Mouse (Mus musculus) myocyte (in vitro differentiated cells): ENCODE results near the gene Lrrc2. TPM values are rescaled to one million over a fixed set of nuclear protein-coding genes. Genes with fewer than 3 reads are reported as not detected.

Source experiments
- H3K27me3 ChIP-seq: one replicate; pipeline ENCODE4 v1.6.1; 2011; ENCODE audit not compliant: control insufficient read depth, insufficient read depth, insufficient read length
- H3K36me3 ChIP-seq: one replicate; pipeline ENCODE4 v1.6.1; 2011; ENCODE audit not compliant: control insufficient read depth, insufficient read depth
- H3K4me2 ChIP-seq: one replicate; pipeline ENCODE4 v1.6.1; 2011; ENCODE audit warnings: low read depth, control low read depth
- H3K4me3 ChIP-seq: one replicate; pipeline ENCODE4 v1.5.1; 2011; ENCODE audit warnings: mild to moderate bottlenecking, control low read depth, moderate library complexity
- H3K79me2 ChIP-seq: one replicate; pipeline ENCODE4 v1.6.1; 2011; ENCODE audit not compliant: control insufficient read depth, insufficient read depth
- H3ac ChIP-seq: one replicate; pipeline ENCODE4 v1.6.1; 2011; ENCODE audit not compliant: control insufficient read depth, insufficient read length
- CEBPB ChIP-seq: IDR thresholded peaks from 2 replicates; pipeline ENCODE4 v1.6.1; 2011; ENCODE audit warnings: mild to moderate bottlenecking, moderate library complexity; ENCODE audit not compliant: poor library complexity, insufficient read depth, severe bottlenecking
- E2F4 ChIP-seq: IDR thresholded peaks from one replicate; pipeline ENCODE4 v1.6.1; 2011; ENCODE audit warnings: mild to moderate bottlenecking, control low read depth, moderate library complexity; ENCODE audit not compliant: insufficient read depth
- MAX ChIP-seq: IDR thresholded peaks from one replicate; pipeline ENCODE4 v1.6.1; 2011; ENCODE audit warnings: low read depth, mild to moderate bottlenecking, control low read depth
- MYOD1 ChIP-seq, 3 experiments: IDR thresholded peaks; one replicate each; pipeline ENCODE4 v1.6.1; 2011; ENCODE audit warnings: control low read depth in 2 of 3, low read depth in 2 of 3, mild to moderate bottlenecking in 2 of 3, moderate library complexity in 1 of 3; ENCODE audit not compliant: insufficient read length in 2 of 3, control insufficient read depth in 1 of 3
- MYOG ChIP-seq, 3 experiments: IDR thresholded peaks; one replicate each; pipeline ENCODE4 v1.6.1; 2011; ENCODE audit warnings: control low read depth in 2 of 3, low read depth in 2 of 3, mild to moderate bottlenecking in 2 of 3; ENCODE audit not compliant: insufficient read length in 2 of 3, control insufficient read depth in 1 of 3, insufficient read depth in 1 of 3
- POLR2A ChIP-seq: IDR thresholded peaks from one replicate; pipeline ENCODE4 v1.6.1; 2011; ENCODE audit warnings: low read depth, mild to moderate bottlenecking, control low read depth, moderate library complexity; ENCODE audit not compliant: insufficient read length
- POLR2AphosphoS2 ChIP-seq: IDR thresholded peaks from one replicate; pipeline ENCODE4 v1.6.1; 2011; ENCODE audit warnings: low read depth, control low read depth; ENCODE audit not compliant: insufficient read length
- REST ChIP-seq: IDR thresholded peaks from one replicate; pipeline ENCODE4 v1.6.1; 2011; ENCODE audit warnings: mild to moderate bottlenecking, control low read depth, moderate library complexity; ENCODE audit not compliant: insufficient read depth, insufficient read length
- SRF ChIP-seq: IDR thresholded peaks from one replicate; pipeline ENCODE4 v1.6.1; 2011; ENCODE audit warnings: low read depth; ENCODE audit not compliant: control insufficient read depth, insufficient read length
- TCF12 ChIP-seq: IDR thresholded peaks from one replicate; pipeline ENCODE4 v1.6.1; 2011; ENCODE audit warnings: mild to moderate bottlenecking, control low read depth; ENCODE audit not compliant: poor library complexity, insufficient read depth, severe bottlenecking
- TCF3 ChIP-seq: IDR thresholded peaks from one replicate; pipeline ENCODE4 v1.6.1; 2011; ENCODE audit warnings: low read depth, control low read depth; ENCODE audit not compliant: insufficient read length
- USF1 ChIP-seq: IDR thresholded peaks from one replicate; pipeline ENCODE4 v1.6.1; 2011; ENCODE audit warnings: low read depth, mild to moderate bottlenecking, control low read depth, moderate library complexity
- polyA plus RNA-seq: library from polyadenylated mRNA; unstranded; fragments of >200 nt; fragmentation: generic; extraction: Trizol; gene quantifications from one replicate; pipeline ENCODE4 v1.2.1, GENCODE M21; 2012; ENCODE audit warnings: missing spikeins

Lrrc2 gene
- 0.49 TPM for polyA plus RNA-seq

GRCm38 (mm10) chr9:110951397-110951796 is at the start of gene Lrrc2:
Lrrc2 (plus strand) TSS chr9:110951545.
- Histone ChIP-seq H3K4me3 (no peak within 1 kb of the TSS), H3K79me2 (no peaks in the 10 kb centered on the region), H3K27me3 (peaks cover 33% of the 10 kb centered on the region), H3ac (no peak within 1 kb of the TSS), H3K36me3 (no peaks in the 10 kb centered on the region), H3K4me2 (no peak within 1 kb of the TSS)
- no peak for TF ChIP-seq MYOG (IDR thresholded peaks at IDR 0.05; ENCODE audit: control insufficient read depth in 1 of 3, insufficient read depth in 1 of 3, insufficient read length in 2 of 3, low read depth in 2 of 3)
- TF ChIP-seq SRF, result no peak
- TF ChIP-seq MYOD1 (IDR thresholded peaks at IDR 0.05; ENCODE audit: control insufficient read depth in 1 of 3, insufficient read length in 2 of 3, low read depth in 2 of 3), result no peak
- no peak for TF ChIP-seq E2F4
- TF ChIP-seq REST, result no peak
- TF ChIP-seq POLR2A, result no peak
- TF ChIP-seq TCF3, result no peak
- no peak for TF ChIP-seq TCF12
- TF ChIP-seq MAX, result no peak

DNA sequence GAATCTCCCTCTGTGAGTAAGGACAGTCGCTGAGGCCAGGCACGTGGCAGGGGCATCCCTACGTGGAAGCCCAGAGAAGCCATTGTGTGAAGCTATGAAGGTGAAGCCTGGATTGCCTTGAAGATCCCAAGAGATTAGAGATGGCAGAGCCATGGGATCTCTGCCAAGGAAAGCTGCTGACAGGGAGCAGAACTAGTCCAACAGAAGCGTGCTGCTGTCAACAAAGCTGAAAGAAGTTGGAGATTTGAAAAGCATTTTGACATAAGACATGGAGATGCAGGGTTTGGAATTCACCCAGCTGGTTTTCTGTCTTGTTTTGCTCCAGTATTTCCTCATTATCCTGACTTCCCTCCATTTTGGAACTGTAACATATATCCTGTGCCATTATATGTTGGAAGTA is 49.1 kb upstream of the Lrrc2 start:
- no peaks in the 10 kb centered on the region for H3K27me3 ChIP-seq
- H3K36me3 ChIP-seq, result no peaks in the 10 kb centered on the region
- H3K4me3 ChIP-seq, result no peak overlapping the region
- no peak overlapping the region for H3K4me2 ChIP-seq
- TF ChIP-seq MYOD1 (IDR thresholded peaks at IDR 0.05; ENCODE audit: control insufficient read depth in 1 of 3, insufficient read length in 2 of 3, low read depth in 2 of 3), result no peak
- no peak for TF ChIP-seq POLR2A
- TF ChIP-seq MYOG (IDR thresholded peaks at IDR 0.05; ENCODE audit: control insufficient read depth in 1 of 3, insufficient read depth in 1 of 3, insufficient read length in 2 of 3, low read depth in 2 of 3), result no peak
- TF ChIP-seq MAX, result no peak
- no peak for TF ChIP-seq USF1
- TF ChIP-seq POLR2AphosphoS2, result no peak
- no peak for TF ChIP-seq E2F4
- TF ChIP-seq CEBPB, result no peak
- TF ChIP-seq REST, result no peak
- no peak for TF ChIP-seq TCF12
- no peak for TF ChIP-seq TCF3
- TF ChIP-seq SRF, result no peak
- H3ac ChIP-seq, result no peak overlapping the region
- H3K79me2 ChIP-seq, result no peaks in the 10 kb centered on the region

DNA sequence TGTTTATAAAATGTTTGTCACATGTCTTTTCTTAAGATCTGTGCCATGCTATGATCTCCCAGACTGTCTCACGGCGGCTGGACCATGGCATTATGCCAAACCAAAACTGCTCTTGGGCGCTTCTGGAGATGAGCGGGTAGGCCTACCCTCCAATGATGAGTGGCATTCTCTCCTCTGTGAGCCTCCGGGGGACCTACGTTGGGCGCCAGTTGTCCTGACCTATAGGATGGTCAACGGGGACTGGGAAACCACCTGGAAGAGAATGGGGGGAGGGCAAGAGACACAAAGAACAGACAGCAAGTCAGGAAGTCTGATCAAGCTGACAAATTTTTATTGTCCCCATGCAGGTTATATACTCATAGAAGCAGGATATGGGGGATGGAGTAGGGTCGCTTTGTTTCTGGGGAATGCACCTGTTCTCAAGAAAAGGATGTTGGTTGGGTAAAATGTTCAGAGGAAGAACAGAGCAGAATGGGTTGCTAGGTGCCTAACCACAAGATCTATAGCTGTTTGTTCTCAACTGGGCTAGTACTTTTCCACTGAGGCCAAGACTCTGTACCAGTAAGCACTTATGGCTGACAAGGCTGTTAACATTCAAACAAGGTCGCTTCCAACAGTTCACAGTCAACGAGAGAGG is 44.0 kb upstream of the Lrrc2 start:
- TF ChIP-seq E2F4 (no peak), MYOD1 (IDR thresholded peaks at IDR 0.05; ENCODE audit: control insufficient read depth in 1 of 3, insufficient read length in 2 of 3, low read depth in 2 of 3) (no peak), REST (no peak), POLR2A (no peak), SRF (no peak), TCF3 (no peak), TCF12 (no peak), MAX (no peak), USF1 (no peak), CEBPB (no peak), POLR2AphosphoS2 (no peak), MYOG (IDR thresholded peaks at IDR 0.05; ENCODE audit: control insufficient read depth in 1 of 3, insufficient read depth in 1 of 3, insufficient read length in 2 of 3, low read depth in 2 of 3) (no peak)
- Histone ChIP-seq H3ac (no peak overlapping the region), H3K27me3 (peaks cover 1% of the 10 kb centered on the region), H3K36me3 (no peaks in the 10 kb centered on the region), H3K4me3 (no peak overlapping the region), H3K4me2 (no peak overlapping the region), H3K79me2 (no peaks in the 10 kb centered on the region)

- Histone ChIP-seq H3K4me2 (no peak overlapping the region), H3K36me3 (no peaks in the 10 kb centered on the region), H3K79me2 (no peaks in the 10 kb centered on the region), H3K27me3 (peaks cover 4% of the 10 kb centered on the region), H3ac (no peak overlapping the region), H3K4me3 (no peak overlapping the region)
- TF ChIP-seq USF1 (no peak), MYOG (IDR thresholded peaks at IDR 0.05; ENCODE audit: control insufficient read depth in 1 of 3, insufficient read depth in 1 of 3, insufficient read length in 2 of 3, low read depth in 2 of 3) (no peak), TCF3 (no peak), TCF12 (no peak), POLR2AphosphoS2 (no peak)
Measured at GRCm38 (mm10) chr9:110907838-110908630, 43.3 kb upstream of the Lrrc2 start.

DNA sequence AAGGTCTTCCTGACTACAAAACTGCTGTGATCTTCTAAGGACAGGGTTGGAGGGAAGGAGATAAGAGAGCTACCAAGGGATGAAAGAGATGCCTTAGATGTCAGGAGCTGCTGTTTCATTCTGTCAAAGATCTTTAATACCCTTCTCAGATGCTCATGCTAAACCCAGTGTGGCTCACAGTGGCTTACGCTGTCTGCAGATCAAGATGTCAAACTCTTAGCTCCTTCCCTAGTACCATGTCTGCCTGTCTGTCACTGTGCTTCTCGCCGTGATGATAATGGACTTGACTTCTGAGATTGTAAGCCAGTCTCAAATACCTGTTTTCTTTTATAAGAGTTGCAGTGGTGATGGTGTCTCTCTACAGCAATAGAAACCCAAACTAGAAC is 42.7 kb upstream of the Lrrc2 start:
- Histone ChIP-seq H3K4me2 (no peak overlapping the region), H3K79me2 (no peaks in the 10 kb centered on the region), H3K36me3 (no peaks in the 10 kb centered on the region), H3K4me3 (no peak overlapping the region), H3K27me3 (peaks cover 7% of the 10 kb centered on the region), H3ac (no peak overlapping the region)
- no peak for TF ChIP-seq USF1
- no peak for TF ChIP-seq CEBPB
- no peak for TF ChIP-seq SRF
- TF ChIP-seq POLR2AphosphoS2, result no peak
- no peak for TF ChIP-seq TCF12
- TF ChIP-seq MYOD1 (IDR thresholded peaks at IDR 0.05; ENCODE audit: control insufficient read depth in 1 of 3, insufficient read length in 2 of 3, low read depth in 2 of 3), result no peak
- TF ChIP-seq REST, result no peak
- no peak for TF ChIP-seq E2F4
